Mouse (Mus musculus): ENCODE measurements around the gene Daam2.

DNA sequence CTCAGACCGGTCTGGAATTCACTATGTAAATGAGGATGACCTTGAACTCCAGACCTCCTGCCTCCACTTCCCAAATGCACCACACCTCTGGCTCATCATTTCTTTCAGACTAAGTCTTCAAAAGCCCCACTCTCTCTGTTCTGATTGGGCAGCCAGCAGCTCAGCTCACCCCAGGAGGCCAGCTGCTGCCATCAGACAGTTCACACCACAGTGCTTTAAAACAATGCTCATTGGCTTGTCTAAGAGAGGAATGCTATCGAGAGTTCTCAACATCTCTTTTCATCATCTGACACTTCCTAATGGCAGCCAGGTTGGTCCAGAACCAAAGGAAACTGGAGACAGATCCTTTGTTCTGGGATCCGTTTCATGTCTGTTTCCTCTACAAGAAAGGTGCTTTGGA lies 66.0 kb downstream of the Daam2 start:
- TF ChIP-seq POLR2AphosphoS2 (IDR thresholded peaks at IDR 0.05; ENCODE audit: insufficient read length, low read depth) (no peak), POLR2A (IDR thresholded peaks at IDR 0.05; ENCODE audit: insufficient read length, low read depth) (no peak), CEBPB (IDR thresholded peaks at IDR 0.05; ENCODE audit: insufficient read depth, poor library complexity, severe bottlenecking) (no peak), TCF12 (IDR thresholded peaks at IDR 0.05; ENCODE audit: insufficient read depth, poor library complexity, severe bottlenecking) (no peak), E2F4 (IDR thresholded peaks at IDR 0.05; ENCODE audit: insufficient read depth) (no peak), MAX (IDR thresholded peaks at IDR 0.05; ENCODE audit: low read depth) (no peak)
